Mouse (Mus musculus): ENCODE results near the gene Zfp706.

GRCm38 (mm10) chr15:37008546-37008945 lies 973 bp upstream of the Zfp706 start:
- no peak for TF ChIP-seq JUND (IDR thresholded peaks at IDR 0.05; ENCODE audit: low read depth, low read length)
- no peak for TF ChIP-seq POLR2A (IDR thresholded peaks at IDR 0.05; ENCODE audit: control insufficient read depth in 1 of 2, insufficient read depth in 1 of 2, low read depth in 1 of 2, low read length in 2 of 2, poor library complexity in 1 of 2)

Measured in MEL (cell line).